Mouse (Mus musculus): ENCODE data around the gene Adamts12.

DNA sequence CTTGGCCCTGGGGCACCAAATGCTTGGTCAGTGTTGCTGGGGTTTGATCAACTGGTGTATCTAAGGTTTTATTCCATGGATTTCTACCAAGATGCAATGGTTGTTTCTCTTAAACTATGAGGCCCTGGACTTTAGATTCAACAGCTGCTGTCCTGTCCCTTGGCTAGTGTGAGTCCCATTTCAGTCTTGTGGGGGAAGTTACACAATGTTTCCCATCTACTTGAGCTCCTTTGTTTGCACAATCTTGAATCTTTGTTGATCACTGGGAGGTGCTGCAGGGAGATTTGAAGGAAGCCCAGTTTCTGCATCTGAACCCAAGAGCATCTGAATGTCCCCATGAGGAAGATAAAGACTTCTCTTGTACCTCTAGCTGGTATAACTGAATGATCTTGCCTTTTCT lies 60.8 kb downstream of the Adamts12 start:
- TF ChIP-seq CTCF (IDR thresholded peaks at IDR 0.05; ENCODE audit: borderline replicate concordance, control insufficient read depth, extremely low read depth, insufficient read depth, low read length, poor library complexity) (no peak), POLR2A (IDR thresholded peaks at IDR 0.05; ENCODE audit: control insufficient read depth, extremely low read depth, insufficient read depth, low read length, poor library complexity) (no peak)

All from thymus, adult 2 months (tissue).